Mouse (Mus musculus) forebrain, embryonic 13.5 days (tissue): ENCODE measurements at regions not wholly inside any gene's neighbourhood (a gene's known extent, or its start where the extent isn't known, plus 50 kb on each side); places are given as distances from the start of the nearest gene placed in this dataset.

Experiments used
- ATAC-seq: fragments of 200-750 bp; cut with Nextera tagmentation; 2 replicates; pipeline ENCODE4 v1.8.0; 2017
- H3K27ac ChIP-seq: fragments of 300-500 bp; sonication (generic); 2 replicates; pipeline ENCODE4 v1.5.1; 2015; ENCODE audit warnings: inconsistent platforms, mild to moderate bottlenecking, moderate library complexity
- H3K27me3 ChIP-seq: fragments of 300-500 bp; sonication (generic); 2 replicates; pipeline ENCODE4 v1.6.1; 2015; ENCODE audit warnings: mild to moderate bottlenecking, inconsistent platforms
- H3K36me3 ChIP-seq: fragments of 300-500 bp; sonication (generic); 2 replicates; pipeline ENCODE4 v1.6.1; 2015; ENCODE audit warnings: mild to moderate bottlenecking, inconsistent platforms; ENCODE audit not compliant: poor library complexity, severe bottlenecking
- H3K4me1 ChIP-seq: fragments of 300-500 bp; sonication (generic); 2 replicates; pipeline ENCODE4 v1.6.1; 2015; ENCODE audit warnings: inconsistent platforms
- H3K4me2 ChIP-seq: fragments of 300-500 bp; sonication (generic); 2 replicates; pipeline ENCODE4 v1.6.1; 2015; ENCODE audit warnings: inconsistent platforms, mild to moderate bottlenecking, moderate library complexity
- H3K4me3 ChIP-seq: fragments of 300-500 bp; sonication (generic); 2 replicates; pipeline ENCODE4 v1.5.1; 2015; ENCODE audit warnings: mild to moderate bottlenecking, inconsistent platforms
- H3K9ac ChIP-seq: fragments of 300-500 bp; sonication (generic); 2 replicates; pipeline ENCODE4 v1.6.1; 2015; ENCODE audit warnings: mild to moderate bottlenecking, inconsistent platforms
- H3K9me3 ChIP-seq: fragments of 300-500 bp; sonication (generic); replicated peaks from 2 replicates; pipeline ENCODE4 v1.6.1; 2016; ENCODE audit warnings: inconsistent platforms
- WGBS: fragments of 180-500 bp; shearing (Covaris S2); methylation state at CpG from one replicate; pipeline ENCODE4 v1.1.7; 2015; 5-methylcytosine and 5-hydroxymethylcytosine counted together

DNA sequence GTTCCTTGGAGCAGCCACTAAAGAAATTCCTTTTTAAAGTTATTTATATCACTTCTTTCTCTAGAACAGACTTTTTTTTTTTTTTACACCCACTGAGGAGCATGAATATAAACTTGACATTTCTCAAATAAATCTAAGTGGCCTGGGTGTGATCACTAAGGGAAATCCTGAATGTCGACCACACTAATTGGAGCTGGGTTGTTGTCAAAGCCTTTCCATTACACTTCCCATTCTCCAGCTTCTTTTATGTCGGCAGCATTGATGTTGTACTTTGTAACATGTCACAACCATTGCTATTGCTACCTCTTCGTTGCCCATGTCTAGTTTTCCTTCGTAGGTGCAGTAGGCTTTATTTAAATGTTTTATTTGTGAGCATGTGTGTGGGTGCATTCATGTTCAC lies 77.1 kb upstream of the Phactr1 start:
- 53% methylated on average over 4 of the region's 4 CpGs for WGBS
- Histone ChIP-seq H3K4me3 (no peak overlapping the region), H3K9ac (no peak overlapping the region), H3K36me3 (no peaks in the 10 kb centered on the region), H3K4me1 (peaks cover 3% of the 10 kb centered on the region; the same call in 1 of the 2 replicates), H3K27me3 (no peaks in the 10 kb centered on the region), H3K4me2 (no peak overlapping the region), H3K9me3 (no peaks in the 10 kb centered on the region), H3K27ac (no peak overlapping the region)
- no peak for ATAC-seq

- WGBS, result 65% methylated on average over 10 of the region's 10 CpGs
- no peak overlapping the region for H3K9ac ChIP-seq
- H3K4me3 ChIP-seq, result no peak overlapping the region
- H3K9me3 ChIP-seq, result no peaks in the 10 kb centered on the region
- no peaks in the 10 kb centered on the region for H3K36me3 ChIP-seq
- H3K4me2 ChIP-seq, result no peak overlapping the region
- H3K4me1 ChIP-seq, result peaks cover 3% of the 10 kb centered on the region; the same call in 1 of the 2 replicates
- H3K27me3 ChIP-seq, result no peaks in the 10 kb centered on the region
- H3K27ac ChIP-seq, result no peak overlapping the region
- ATAC-seq, result no peak
These were observed 72.7 kb upstream of the Phactr1 start for GRCm38 (mm10) chr13:42607735-42608134.

- no peak overlapping the region for H3K9ac ChIP-seq
- H3K27me3 ChIP-seq, result no peaks in the 10 kb centered on the region
- H3K27ac ChIP-seq, result no peak overlapping the region
- H3K4me3 ChIP-seq, result no peak overlapping the region
- no peak overlapping the region for H3K4me2 ChIP-seq
- H3K9me3 ChIP-seq, result no peaks in the 10 kb centered on the region
- WGBS, result 15% methylated on average over 4 of the region's 4 CpGs
- no peaks in the 10 kb centered on the region for H3K36me3 ChIP-seq
- H3K4me1 ChIP-seq, result peaks cover 3% of the 10 kb centered on the region; the same call in 1 of the 2 replicates
- no peak for ATAC-seq
These were observed 71.5 kb upstream of the Phactr1 start for GRCm38 (mm10) chr13:42608963-42609362.

DNA sequence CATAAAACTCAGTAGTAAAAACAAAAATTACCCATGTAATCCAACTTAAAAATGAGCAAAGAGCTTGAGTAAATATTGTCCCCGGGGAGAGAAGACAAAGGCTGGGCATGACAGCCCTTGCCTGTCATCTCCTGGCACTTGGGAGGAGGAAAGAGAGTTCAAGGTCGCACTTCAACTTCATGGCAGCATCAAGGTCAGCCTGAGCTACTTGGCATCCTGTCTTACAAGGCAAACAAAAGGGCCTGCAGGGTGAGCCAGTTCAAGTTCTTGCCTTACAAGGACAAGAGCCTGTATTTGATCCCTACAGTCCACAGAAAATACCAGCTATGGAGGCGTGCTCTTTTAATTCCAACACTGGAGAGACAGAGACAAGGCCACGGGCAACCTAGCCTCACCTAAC lies 67.1 kb upstream of the Phactr1 start:
- WGBS, result 80% methylated on average over 4 of the region's 4 CpGs
- H3K4me1 ChIP-seq, result no peaks in the 10 kb centered on the region
- ATAC-seq, result no peak
- no peak overlapping the region for H3K4me2 ChIP-seq
- H3K27me3 ChIP-seq, result no peaks in the 10 kb centered on the region
- no peaks in the 10 kb centered on the region for H3K9me3 ChIP-seq
- H3K27ac ChIP-seq, result no peak overlapping the region
- H3K36me3 ChIP-seq, result no peaks in the 10 kb centered on the region
- no peak overlapping the region for H3K9ac ChIP-seq
- no peak overlapping the region for H3K4me3 ChIP-seq

DNA sequence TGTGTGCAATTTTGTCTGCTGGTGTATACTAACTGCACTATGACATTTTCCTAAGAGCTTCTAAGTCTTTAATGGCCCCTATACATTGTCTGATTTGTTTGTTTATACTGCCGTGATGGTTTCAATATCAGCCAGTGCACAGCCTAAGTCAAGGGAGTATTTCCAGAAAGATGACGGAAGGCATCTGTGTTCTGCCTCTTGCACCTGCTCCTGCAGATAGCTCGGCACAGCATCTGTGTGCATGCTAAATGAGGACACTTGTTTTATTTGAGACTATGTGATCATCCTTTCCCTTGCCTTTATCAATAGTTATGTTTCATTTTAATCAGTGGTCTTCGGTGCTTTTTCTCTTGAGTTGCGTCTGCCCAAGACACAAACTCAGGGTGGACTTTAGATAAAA lies 64.6 kb upstream of the Phactr1 start:
- H3K9ac ChIP-seq, result no peak overlapping the region
- no peaks in the 10 kb centered on the region for H3K36me3 ChIP-seq
- WGBS, result 87% methylated on average over 5 of the region's 5 CpGs
- ATAC-seq, result no peak
- no peak overlapping the region for H3K4me2 ChIP-seq
- no peaks in the 10 kb centered on the region for H3K27me3 ChIP-seq
- no peaks in the 10 kb centered on the region for H3K4me1 ChIP-seq
- H3K9me3 ChIP-seq, result no peaks in the 10 kb centered on the region
- H3K27ac ChIP-seq, result no peak overlapping the region
- H3K4me3 ChIP-seq, result no peak overlapping the region

- H3K36me3 ChIP-seq, result no peaks in the 10 kb centered on the region
- ATAC-seq, result no peak
- no peaks in the 10 kb centered on the region for H3K4me1 ChIP-seq
- no peak overlapping the region for H3K4me2 ChIP-seq
- H3K27ac ChIP-seq, result no peak overlapping the region
- no peaks in the 10 kb centered on the region for H3K27me3 ChIP-seq
- H3K9me3 ChIP-seq, result no peaks in the 10 kb centered on the region
- 95% methylated on average over 6 of the region's 6 CpGs for WGBS
- no peak overlapping the region for H3K4me3 ChIP-seq
- no peak overlapping the region for H3K9ac ChIP-seq
These were observed 63.2 kb upstream of the Phactr1 start for GRCm38 (mm10) chr13:42617225-42617624.

DNA sequence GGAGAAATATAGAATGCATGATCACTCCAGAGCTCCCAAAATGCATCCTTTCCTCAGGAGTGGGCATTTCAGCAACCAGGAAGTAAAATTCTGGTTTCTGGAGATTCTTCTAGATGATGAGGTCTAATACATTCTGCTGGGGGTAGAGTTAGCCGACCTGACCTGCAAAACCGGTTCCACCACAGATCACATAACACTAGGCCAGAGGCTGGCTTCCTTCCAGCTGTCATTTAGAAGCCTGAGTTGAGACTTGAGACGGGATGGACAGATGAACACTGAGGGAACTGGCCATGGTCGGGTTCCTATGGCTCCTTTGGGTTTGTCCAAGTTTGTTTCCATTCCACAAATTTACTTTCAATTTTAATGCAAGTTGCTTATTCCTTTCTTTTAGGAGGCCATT lies 62.6 kb upstream of the Phactr1 start:
- Histone ChIP-seq H3K9ac (no peak overlapping the region), H3K9me3 (no peaks in the 10 kb centered on the region), H3K27ac (no peak overlapping the region), H3K4me3 (no peak overlapping the region), H3K36me3 (no peaks in the 10 kb centered on the region), H3K4me1 (no peaks in the 10 kb centered on the region), H3K4me2 (no peak overlapping the region), H3K27me3 (no peaks in the 10 kb centered on the region)
- ATAC-seq, result no peak
- WGBS, result 65% methylated on average over 4 of the region's 4 CpGs

DNA sequence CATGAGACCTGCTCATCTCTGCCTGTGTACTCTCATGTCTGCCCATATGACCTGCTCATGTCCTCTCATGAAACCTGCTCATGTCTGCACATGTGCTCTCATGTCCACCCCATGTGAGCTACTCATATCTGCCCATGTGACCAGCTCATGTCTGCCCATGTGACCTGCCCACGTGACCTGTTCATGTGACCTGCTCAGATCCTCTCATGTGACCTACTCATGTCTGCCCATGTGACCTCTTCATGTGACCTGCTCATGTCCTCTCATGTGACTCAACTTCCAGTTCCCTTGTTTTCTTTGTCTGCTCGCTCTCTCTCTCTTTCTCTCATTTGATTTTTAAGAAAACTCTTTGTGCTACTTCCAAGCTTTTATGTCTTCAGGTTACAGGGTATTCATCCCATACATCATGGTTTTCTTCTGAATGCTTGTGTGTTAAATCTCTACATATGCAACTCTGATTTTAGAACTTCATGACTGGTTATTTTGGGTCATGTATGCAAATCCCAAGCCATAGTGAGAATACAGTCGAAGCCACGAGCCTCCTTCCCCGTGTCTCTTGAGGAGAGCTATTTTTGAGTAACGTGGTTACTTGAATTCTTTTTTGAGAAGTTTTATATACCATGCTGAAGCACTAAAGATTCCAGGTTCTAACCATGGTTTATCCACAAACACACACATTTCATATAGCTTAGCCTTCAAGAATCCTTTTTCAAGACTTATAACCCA lies 60.7 kb upstream of the Phactr1 start:
- WGBS, result 94% methylated on average over 6 of the region's 6 CpGs
- no peak for ATAC-seq
- no peaks in the 10 kb centered on the region for H3K27me3 ChIP-seq
- H3K4me3 ChIP-seq, result no peak overlapping the region
- H3K36me3 ChIP-seq, result no peaks in the 10 kb centered on the region
- H3K4me1 ChIP-seq, result no peaks in the 10 kb centered on the region
- H3K9ac ChIP-seq, result no peak overlapping the region
- H3K27ac ChIP-seq, result no peak overlapping the region
- no peak overlapping the region for H3K4me2 ChIP-seq
- no peaks in the 10 kb centered on the region for H3K9me3 ChIP-seq

- Histone ChIP-seq H3K9ac (no peak overlapping the region), H3K4me3 (no peak overlapping the region), H3K4me1 (no peaks in the 10 kb centered on the region), H3K27ac (no peak overlapping the region), H3K27me3 (no peaks in the 10 kb centered on the region), H3K4me2 (no peak overlapping the region), H3K9me3 (no peaks in the 10 kb centered on the region), H3K36me3 (no peaks in the 10 kb centered on the region)
- 47% methylated on average over 5 of the region's 5 CpGs for WGBS
- ATAC-seq, result no peak
These were observed 56.9 kb upstream of the Phactr1 start for GRCm38 (mm10) chr13:42623491-42623890.
